Mouse (Mus musculus) G1E-ER4 (cell line): ENCODE measurements around the gene Gm47959. TPM values are rescaled to one million over a fixed set of nuclear protein-coding genes. Genes with fewer than 3 reads are reported as not detected.
"Not testable (repeated sequence)": the region's sequence is repeated elsewhere in the genome, so short reads cannot be mapped to it uniquely, and the experiment has no call there.

Experiments used
- GATA1 ChIP-seq: IDR thresholded peaks from one replicate; pipeline ENCODE4 v1.8.0; 2012; ENCODE audit warnings: low read length, inconsistent platforms
- polyA plus RNA-seq: library from polyadenylated mRNA; stranded (reverse); fragments of >175 nt; gene quantifications from 2 replicates; pipeline ENCODE4 v1.2.3, GENCODE M21; 2012

Gm47959 gene
- not detected in 2 replicates for polyA plus RNA-seq

DNA sequence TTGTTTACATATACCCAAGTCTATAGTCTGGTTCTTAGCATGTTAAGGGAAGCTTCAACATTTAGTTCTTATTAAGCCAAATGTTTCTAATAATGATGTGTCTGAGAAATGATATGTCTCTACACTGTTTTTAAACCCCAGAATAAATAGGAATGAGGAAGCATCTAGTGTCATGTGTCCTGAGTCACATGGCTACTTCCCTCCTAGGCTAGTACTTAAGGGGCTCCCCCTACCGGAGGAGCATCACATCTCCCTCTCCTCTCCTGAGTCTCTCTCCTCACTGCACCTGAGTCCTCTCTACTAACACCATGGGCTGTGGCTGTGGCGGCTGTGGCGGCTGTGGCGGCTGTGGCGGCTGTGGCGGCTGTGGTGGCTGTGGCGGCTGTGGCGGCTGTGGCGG is at the start of gene Gm47959:
Gm47959 (plus strand) TSS at position 243 of the 400 bp plus-strand sequence.
- not testable (repeated sequence) for TF ChIP-seq GATA1

DNA sequence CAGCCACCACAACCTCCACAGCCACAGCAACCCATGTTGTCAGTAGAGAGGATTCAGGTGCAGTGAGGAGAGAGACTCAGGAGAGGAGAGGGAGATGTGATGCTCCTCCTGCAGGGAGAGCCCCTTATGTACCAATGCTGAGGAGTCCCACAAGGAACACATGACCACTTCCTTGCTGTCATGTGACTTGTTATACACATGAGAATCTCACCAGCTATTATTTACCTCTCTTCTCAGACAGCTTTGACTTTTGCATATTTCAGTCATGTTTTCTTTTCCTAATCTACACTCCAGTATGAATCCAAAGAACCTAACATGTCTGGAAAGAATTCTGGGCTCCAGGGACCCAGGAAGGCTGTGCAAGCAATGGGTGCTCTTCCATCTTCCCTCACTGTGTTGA is 44.4 kb upstream of the Gm47959 start, which contains the start of gene Gm7544:
Gm7544 (minus strand) TSS at position 101 of the 400 bp plus-strand sequence.
- not testable (repeated sequence) for TF ChIP-seq GATA1

GRCm38 (mm10) chr1:82959870-82960385 is 40.4 kb upstream of the Gm47959 start, which contains the start of gene Gm47955:
Gm47955 (plus strand) TSS chr1:82960286.
- no peak for TF ChIP-seq GATA1

DNA sequence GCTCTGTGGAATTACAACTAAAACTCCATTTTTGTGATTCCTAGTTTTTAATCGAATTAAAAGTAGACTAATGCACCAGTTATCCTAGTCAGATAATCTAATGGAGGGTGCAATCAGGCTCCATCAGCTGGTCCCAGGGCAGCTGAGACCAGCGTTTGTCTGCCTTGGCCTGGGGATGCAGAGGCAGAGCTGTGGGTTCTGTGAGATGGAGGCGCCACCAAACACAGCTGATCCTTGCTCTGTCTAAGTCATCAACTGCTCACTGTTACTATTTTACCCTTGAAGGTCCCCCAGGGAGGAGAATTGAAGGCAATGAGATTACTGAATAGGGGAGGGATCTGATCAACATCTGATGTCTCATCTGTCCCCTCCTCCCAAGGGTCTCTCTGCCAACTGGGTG is 33.9 kb upstream of the Gm47959 start:
- TF ChIP-seq GATA1: no peak

- TF ChIP-seq GATA1: no peak
Observed at GRCm38 (mm10) chr1:82972046-82972445, 28.3 kb upstream of the Gm47959 start.

- TF ChIP-seq GATA1: no peak
Observed at GRCm38 (mm10) chr1:82973244-82973643, 27.1 kb upstream of the Gm47959 start.

- TF ChIP-seq GATA1: no peak
Observed at GRCm38 (mm10) chr1:82973901-82974300, 26.4 kb upstream of the Gm47959 start.

DNA sequence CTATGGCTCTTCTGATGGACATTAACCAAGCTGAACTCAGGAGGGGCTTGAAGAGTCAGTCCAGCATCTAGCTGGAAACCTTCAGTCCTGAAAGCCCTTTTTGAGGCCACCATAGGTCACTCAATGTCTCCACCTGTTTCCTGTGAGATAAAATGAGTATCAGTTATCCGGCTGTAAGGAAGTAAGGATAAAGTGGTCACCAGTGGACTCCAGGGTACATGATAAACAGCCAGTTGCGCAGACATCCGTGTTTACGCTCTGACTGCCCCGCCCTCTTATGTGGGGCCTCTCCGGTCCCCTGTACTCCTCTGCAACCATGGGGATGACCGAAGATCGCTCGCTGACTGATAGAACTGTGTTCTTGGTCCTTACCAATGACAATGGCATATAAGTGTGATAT is 26.0 kb upstream of the Gm47959 start:
- no peak for TF ChIP-seq GATA1

DNA sequence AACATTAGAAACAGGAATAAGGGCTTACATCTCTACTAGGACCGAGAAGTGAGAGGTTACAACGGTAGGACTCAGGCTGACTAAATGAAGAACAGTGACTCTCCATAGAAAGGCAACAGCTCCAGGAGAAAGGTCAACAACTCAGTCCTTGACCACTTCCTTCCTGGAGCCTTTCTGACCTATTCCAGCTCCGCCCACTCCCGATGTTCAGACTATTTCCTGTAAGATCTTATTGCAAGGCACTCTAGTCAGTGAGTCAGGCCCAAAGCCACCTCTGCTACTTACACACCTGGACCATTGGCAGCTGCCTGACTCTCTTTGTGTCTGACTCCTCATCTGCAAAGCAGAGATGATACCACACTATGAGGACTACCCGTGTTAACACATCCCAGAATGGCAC is 24.6 kb upstream of the Gm47959 start:
- TF ChIP-seq GATA1: no peak

- no peak for TF ChIP-seq GATA1
Observed at GRCm38 (mm10) chr1:82977840-82978239, 22.5 kb upstream of the Gm47959 start.

DNA sequence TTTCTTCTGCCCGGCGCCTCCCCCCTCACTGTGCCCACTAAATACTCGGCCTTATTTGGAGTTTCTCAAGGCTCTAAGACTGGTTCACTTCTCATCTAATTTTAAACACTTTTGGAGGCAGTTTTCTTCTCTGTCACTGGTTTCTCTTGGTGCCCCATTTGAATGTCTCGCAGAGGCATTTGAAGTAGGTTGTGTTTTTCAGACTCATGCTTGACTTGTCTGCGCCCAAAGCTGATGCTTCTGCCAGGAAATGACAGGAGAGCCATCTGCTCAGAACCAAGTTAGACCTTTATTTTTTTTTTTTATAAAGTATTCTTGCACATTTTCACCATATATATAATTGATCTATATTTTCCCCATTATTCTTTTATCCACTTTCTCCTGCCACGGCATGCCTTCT is 13.6 kb upstream of the Gm47959 start:
- TF ChIP-seq GATA1: no peak

GRCm38 (mm10) chr1:82987530-82988198 is 12.7 kb upstream of the Gm47959 start:
- no peak for TF ChIP-seq GATA1

DNA sequence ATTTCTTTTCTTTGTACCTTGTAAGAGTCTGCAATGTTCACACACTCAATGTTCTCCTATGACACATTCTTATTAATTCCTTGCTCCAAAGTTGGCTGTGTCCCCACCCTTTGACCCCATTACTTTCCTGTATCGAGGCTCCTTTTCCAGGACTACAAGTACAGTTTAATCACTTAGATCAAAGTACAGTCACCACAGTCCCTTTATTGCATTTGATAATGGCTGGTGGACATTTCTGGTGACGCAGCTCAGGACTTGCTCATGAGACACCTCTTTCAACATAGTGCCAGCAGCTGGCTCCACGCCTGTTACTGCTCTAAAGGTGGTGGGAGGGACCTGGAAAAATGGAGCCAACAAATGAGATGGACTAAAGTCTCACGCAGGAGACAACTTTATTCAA is 9.3 kb upstream of the Gm47959 start:
- TF ChIP-seq GATA1: no peak

DNA sequence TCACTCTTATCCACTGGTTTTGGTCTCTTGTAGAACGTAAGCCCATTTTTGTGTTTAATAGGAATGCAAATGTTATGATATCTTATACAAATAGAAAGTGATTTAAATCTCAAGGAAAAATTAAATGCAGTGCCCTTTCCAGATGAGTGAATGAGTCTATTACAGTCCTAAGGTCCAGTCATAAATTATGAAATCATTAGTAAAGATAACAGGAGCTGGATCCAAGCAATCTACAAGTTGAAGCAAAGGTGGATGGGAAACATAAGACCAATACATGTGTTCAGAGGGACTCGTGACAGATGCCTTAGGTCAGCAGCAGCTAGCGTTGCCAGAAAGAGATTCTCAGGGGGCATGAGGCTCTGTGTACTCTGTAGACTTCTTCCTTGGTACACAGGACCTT is 8.8 kb upstream of the Gm47959 start:
- no peak for TF ChIP-seq GATA1

DNA sequence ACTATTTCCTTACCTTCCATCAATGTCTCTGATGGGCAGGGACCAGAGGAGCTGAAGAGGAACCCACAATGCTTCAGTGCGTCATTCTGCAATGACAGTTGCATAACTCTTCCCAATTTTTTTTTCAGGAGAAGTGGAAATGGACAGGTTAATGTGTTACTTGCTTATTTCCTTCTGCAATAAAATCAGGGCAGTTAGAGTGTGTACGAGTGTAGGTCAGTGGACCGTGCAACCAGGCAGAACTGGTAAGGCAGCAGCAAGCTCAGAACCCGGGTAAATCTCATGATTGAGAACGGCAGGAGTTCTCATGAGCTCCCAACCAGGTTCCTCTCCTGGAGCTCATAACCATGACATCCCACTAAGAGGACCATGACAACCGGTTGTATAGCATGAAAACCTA is 8.3 kb upstream of the Gm47959 start:
- no peak for TF ChIP-seq GATA1

DNA sequence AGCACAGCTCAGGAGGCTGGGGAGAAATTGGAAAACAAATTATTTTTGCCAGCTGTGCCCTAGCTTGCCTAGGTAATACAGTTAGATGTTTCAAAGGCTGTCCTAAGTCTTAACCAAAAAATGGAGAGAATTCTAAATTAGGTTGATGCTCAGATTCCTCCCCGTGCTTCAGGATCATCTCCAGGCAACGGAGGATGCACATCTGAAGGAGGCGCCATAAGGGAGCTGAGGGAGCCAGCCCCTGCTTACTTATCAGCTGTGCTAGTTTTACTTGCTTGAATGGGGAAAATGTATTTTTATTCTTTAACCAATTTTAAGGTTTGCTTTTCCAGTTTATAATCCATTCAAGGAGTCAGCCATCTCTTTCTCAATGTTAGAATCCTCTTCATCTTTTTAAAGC is 6.4 kb upstream of the Gm47959 start:
- TF ChIP-seq GATA1: no peak
